Mouse (Mus musculus) ES-Bruce4 (cell line): ENCODE measurements around the gene Ndufa6.

Experiments used
- EP300 ChIP-seq: IDR thresholded peaks from 2 replicates; pipeline ENCODE4 v1.6.1; 2011; ENCODE audit warnings: low read depth, low read length; ENCODE audit not compliant: insufficient read depth
- POLR2A ChIP-seq: IDR thresholded peaks from one replicate; pipeline ENCODE4 v1.8.1; 2011; ENCODE audit warnings: low read length; ENCODE audit not compliant: insufficient read depth

DNA sequence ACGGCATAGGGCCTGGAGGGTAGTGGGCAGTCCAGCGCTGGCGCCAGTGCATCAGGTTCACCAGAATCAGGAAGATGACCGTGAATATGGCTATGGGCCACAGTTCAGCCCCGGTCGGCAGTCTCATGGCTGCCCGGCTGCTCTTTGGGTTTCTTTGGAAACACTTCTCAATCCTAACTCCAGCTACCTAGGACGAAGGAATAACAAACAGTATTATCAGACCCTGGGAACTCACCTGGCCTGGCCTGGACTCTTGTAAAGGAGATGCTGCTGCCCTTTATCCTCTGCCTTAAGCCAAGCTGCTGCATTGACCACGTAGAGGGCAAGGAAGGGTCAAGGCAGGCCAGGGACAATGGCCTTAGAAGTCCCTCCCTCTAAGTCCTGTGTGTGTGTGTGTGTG, 21.7 kb upstream of the Ndufa6 start:
- TF ChIP-seq POLR2A (no peak), EP300 (no peak)
